Mouse (Mus musculus) adrenal gland, postnatal 4 days (tissue): Measurements from ENCODE around the gene Igf2r. TPM values are rescaled to one million over a fixed set of nuclear protein-coding genes. Genes with fewer than 3 reads are reported as not detected.

Source experiments
- DNase-seq, 2 experiments: peaks; one replicate each; pipeline ENCODE4 v3.0.0; 2021 to 2022; ENCODE audit warnings: low spot score in 2 of 2, mixed read lengths in 2 of 2
- total RNA-seq, 2 experiments: library from RNA; stranded (reverse); gene quantifications; 2 replicates each; pipeline ENCODE4 v1.2.3; 2021

The Igf2r gene
- total RNA-seq, 2 experiments from 2014 or later, result 76.4 to 82.0 TPM

GRCm38 (mm10) chr17:12782861-12783847, 13.7 kb upstream of the Igf2r start:
- no peak for DNase-seq

GRCm38 (mm10) chr17:12781101-12781500, 11.6 kb upstream of the Igf2r start:
- DNase-seq, result no peak

DNA sequence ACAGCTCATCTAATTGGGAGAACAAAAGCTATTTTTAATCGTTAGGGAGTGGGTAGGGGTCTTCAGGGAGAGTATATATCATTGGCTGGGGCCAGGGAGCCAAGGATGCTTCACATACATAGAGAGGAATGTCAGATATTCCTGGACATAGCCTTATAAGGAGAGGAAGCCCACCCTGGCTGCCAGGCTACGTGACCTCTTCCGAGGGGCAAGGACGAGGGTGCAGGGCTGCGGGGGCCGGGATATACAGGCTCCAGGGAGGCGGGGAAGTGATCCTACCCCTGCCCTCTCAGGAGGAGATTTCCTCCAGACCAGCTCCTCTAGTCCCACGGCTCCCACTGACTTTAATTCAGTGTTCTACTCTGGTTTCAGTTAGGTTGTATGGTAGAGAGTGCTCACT, 10.7 kb upstream of the Igf2r start:
- no peak for DNase-seq

GRCm38 (mm10) chr17:12779442-12779841, 10.0 kb upstream of the Igf2r start:
- no peak for DNase-seq

DNA sequence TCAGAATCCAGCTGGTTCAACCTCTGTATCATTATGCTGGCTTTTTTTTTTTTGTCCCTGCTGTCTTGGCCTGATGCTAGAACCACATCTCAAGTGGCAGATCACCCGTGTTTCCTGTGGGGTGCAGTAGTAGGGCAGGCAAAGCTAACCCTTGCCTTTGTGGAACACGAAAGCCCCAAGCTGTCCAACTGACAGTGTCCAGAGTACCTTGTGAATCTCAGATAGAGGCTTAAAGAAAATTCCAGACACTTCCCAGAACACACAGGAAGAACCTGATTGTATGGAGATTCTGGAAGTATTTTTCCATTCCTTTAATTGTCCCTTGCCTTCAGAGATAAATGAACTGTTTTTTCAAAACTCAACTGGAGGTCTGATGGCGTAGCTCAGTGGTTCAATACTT, 4.5 kb upstream of the Igf2r start:
- no peak for DNase-seq

DNA sequence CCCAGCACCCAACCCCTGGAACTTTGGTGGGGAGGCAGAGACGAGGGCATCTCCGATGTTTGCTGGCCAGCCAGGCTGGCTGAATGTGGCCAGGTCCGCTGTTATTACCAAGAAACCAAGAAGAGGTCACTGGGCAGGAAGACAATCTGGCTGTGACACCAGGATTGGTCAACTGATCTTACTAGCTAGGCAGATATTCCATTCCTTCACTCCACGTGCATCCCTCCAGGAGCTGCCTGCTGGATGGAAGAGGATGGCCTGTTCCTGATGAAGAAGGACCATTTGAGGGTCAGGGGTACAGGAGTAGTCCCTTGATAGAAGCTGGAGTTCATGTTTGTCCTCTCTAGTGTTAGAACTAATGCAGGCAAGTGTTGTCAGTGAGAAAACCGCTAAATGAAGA, 1.0 kb upstream of the Igf2r start:
- DNase-seq, result no peak

DNA sequence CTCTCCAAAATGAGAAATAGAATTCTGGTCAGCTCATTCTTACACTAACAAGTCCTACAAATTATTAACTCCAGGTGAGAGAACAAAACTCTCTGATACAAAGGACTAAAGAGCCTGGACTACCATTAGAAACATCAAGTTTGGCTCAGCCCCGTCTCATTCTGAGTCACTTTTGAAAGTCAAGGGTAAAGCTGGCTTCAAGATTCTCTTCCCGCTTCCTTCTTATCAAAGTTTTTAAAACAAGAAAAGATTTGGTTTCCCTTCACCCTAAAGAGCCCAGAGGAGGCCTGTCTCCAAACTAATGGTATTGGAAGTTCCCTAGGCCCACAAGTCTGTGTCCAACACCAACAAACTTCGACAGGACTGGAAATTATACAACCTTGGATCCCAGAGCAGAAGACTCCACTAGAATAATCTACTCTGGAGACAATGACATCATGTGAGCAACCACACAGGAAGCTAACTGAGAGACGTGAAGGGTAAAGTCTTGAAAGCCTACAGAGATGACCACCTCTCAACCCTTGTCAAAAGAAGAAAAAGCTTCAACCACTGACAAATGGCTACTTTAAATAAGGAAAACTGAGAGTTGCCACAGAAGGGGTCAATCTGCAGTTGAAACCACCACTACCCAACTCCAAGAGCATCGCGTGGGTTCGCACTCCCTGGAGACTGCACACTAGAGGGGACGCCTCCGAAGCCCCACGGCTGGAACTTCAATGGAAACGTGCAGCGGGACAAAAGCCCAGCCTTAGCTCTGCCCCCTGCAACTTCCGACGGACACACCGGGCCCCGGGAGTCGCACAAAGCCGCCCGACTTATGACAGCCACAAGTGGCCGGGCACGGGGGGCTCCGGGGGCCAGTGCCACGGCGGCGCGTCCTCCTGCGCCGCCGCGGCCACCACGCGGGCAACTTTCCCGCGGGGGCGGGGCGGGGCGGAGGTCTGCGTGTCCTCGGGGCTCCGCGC, 767 bp downstream of the Igf2r start:
- DNase-seq, result no peak

GRCm38 (mm10) chr17:12767294-12767852, 2.1 kb downstream of the Igf2r start:
- no peak for DNase-seq

GRCm38 (mm10) chr17:12763412-12763811, 6.1 kb downstream of the Igf2r start:
- no peak for DNase-seq

GRCm38 (mm10) chr17:12760355-12761146, 8.9 kb downstream of the Igf2r start:
- no peak for DNase-seq

DNA sequence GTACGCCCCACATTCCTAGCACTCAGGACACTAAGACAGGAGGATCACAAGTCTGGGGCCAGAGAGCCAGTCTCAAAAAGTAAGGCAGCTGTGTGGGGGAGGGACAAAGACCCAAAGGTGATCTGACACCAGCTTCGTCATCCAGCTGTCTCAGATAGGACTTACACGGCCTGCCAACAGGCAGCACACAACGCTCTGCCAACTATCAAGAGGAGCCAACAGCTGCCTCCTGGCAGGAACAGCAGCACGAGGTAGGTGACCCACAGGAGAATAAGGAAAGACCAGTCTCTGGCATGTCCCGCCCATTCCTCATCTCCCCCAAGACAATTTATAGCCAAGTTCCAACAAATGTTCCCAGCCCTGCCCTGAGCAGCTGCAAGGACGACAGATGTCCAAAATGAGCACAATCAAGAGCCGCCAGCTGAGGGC, 9.8 kb downstream of the Igf2r start:
- no peak for DNase-seq

DNA sequence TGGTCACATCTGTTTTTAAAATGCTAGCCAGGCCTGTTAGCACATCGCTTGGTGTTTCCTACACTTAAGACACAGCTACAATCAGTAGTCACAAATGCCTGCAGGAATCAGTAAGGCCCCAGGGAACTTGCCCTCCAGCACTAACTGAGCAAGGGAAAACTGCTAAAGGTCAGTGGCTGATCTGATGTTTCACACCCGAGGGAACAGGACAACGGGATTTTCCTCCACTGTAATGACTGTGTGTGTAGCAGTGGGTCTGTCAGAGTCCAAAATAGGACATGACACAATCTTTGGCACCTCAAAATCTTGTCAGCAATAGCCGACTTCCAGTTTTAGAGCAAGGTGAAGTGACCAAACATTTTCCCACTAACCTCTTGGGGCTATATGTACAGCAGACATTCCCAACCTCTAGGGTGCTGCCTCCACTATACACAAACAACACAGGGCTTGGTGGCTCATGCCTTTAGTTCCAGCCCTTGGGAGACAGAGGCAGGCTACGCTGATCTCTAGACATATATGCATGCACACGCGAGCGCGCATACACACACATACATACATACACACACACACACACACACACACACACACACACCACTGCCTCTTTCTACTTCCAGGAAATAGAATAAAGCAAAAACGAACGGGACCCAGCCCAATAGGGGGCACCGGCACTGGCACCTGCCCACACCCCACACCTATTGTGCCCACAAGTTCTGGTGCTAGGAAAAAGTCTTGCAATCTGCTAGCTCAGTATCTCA, 10.6 kb downstream of the Igf2r start:
- DNase-seq, result no peak

DNA sequence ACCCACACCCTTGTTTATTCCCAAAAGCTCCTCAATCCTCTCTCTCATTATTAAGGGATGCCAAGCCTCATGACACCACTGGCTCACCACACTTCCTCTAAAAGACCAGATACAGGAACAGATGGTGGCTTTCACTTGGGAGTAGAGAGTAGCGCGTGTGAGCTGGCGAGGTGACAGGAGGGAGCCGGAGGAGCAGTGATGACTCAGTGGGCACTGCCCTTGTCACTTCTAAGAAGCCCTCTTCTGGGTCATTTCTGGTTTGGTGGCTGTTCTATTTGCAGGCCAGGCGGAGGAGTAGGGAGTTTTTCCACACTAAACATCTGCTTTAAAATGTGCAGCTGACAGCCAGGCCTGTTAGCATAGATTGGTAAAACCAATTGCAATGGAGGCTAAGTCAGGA, 11.5 kb downstream of the Igf2r start:
- DNase-seq, result no peak

GRCm38 (mm10) chr17:12757161-12757560, 12.3 kb downstream of the Igf2r start:
- DNase-seq, result no peak

DNA sequence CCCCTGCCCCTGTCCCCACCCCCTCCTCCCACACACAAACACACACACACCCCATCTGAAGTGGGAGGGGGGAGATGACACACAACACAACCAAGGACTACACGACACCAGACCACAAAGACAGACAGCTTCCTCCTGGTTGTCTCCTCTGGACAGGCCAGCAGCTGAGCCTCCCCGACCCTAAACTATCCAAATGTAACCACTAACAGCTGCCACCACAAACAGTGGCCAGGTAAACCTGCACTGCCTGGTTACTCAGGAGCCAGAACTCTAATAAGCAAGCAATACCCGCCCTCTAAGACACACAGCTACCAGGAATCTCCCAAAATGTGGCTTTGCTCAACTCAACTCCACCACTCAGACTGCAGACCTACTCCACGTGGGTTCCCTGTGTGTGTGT, 13.5 kb downstream of the Igf2r start:
- no peak for DNase-seq

GRCm38 (mm10) chr17:12755146-12755545, 14.3 kb downstream of the Igf2r start:
- no peak for DNase-seq

GRCm38 (mm10) chr17:12754243-12755007, 15.0 kb downstream of the Igf2r start:
- no peak for DNase-seq

DNA sequence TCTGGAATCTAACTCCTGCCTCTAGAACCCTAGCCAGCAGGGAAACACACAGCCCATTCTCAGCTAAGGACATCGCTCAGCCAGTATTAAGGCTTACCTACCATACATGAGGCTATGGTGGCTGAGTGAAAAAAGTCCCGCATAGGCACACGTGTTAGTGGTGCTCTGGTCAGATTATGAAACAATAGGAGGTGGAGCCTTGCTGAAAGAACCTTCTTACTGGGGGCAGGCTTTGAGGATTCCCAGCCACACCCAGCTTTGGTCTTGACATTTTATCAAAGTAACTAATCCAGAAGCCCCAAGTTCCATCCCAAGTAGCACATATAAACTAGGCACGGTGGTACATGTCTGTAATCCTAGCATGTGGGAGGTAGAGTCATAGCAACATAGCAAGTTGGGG, 16.4 kb downstream of the Igf2r start:
- DNase-seq, result no peak

DNA sequence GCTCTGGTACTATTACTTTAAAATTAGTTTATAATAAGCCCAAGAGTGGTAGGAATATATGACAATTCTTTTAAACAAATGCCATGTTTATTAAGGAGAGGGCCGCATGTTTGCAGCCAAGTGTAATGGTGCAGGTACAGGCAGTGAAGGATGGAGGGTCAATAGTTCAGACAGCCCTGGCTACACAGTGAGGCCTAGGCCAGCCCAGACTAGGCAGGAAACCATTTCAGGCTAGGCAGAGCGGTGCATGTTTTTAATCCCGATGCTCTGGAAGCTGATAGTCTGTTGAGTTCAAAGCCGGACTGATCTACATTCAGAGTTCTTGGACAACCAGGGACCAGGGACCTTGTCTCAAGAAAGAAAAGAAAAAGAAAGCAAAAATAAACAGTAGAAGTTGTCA, 17.8 kb downstream of the Igf2r start:
- no peak for DNase-seq
